Mouse (Mus musculus): ENCODE results near the gene Umad1. TPM values are rescaled to one million over a fixed set of nuclear protein-coding genes. Genes with fewer than 3 reads are reported as not detected.

Umad1 gene
- total RNA-seq, 1 experiment from 2014 or later: 12.1 TPM

DNA sequence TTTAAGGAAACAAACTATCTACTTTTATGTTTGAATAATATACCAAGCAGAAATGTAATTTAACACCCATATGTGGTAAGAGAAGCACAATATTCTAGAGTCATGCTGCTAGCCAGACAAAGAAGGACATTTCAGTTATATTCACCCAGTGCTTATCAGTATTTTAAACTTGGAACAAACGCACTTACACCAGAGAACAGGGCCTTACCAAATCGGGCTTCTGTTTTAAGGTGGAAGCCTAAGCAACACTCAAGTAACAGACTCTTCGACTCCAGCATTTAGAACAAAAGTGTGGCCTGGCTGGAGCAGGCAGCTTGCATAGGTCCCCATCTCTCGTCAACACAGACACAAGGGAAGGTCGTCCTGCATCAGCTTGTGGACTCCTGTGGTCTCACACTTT is 229.2 kb downstream of the Umad1 start:
- ATAC-seq (replicated peaks; ENCODE audit: insufficient number of reproducible peaks, low FRiP score, low TSS enrichment, poor library complexity, severe bottlenecking): no peak

DNA sequence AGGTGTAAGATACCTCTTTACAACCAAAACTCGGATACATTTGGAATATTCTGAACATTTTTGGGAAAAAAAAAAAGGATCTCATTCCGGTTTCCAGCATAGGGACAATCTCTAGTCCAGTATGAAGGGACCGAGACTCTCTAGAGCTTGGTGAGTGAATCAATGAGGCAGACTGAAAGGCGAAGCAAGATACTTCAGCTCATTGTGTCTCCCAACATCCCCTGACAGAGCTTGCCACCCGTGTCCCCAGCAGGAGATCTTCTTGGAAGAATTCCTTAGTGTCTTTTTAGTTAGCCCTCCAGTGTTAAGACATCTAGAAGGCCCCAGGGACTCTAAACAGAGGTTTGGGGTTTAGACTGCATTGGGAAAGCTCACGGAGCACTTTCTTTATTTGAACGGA is 230.2 kb downstream of the Umad1 start:
- ATAC-seq (replicated peaks; ENCODE audit: insufficient number of reproducible peaks, low FRiP score, low TSS enrichment, poor library complexity, severe bottlenecking): no peak

GRCm38 (mm10) chr6:8489938-8490585 is 231.0 kb downstream of the Umad1 start:
- no peak for ATAC-seq (replicated peaks; ENCODE audit: insufficient number of reproducible peaks, low FRiP score, low TSS enrichment, poor library complexity, severe bottlenecking)

DNA sequence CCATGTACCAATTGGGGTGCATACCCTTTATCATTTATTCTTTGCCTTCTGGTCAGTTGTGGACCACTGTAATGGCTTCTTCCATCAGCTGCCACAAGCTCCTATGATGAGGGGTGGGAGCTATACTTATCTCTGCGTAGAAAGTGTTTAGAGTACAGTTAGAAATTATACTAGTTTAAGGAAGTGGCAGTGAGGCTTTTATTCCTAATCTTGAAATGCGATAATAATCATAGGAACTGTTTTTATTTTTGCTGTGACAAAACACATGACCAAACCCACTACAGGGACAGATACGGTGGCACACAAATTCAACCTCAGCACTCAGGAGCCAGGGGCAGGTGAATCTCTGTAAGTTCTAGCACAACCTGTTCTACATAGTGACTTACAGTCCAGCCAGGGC is 233.2 kb downstream of the Umad1 start:
- no peak for ATAC-seq (replicated peaks; ENCODE audit: insufficient number of reproducible peaks, low FRiP score, low TSS enrichment, poor library complexity, severe bottlenecking)

DNA sequence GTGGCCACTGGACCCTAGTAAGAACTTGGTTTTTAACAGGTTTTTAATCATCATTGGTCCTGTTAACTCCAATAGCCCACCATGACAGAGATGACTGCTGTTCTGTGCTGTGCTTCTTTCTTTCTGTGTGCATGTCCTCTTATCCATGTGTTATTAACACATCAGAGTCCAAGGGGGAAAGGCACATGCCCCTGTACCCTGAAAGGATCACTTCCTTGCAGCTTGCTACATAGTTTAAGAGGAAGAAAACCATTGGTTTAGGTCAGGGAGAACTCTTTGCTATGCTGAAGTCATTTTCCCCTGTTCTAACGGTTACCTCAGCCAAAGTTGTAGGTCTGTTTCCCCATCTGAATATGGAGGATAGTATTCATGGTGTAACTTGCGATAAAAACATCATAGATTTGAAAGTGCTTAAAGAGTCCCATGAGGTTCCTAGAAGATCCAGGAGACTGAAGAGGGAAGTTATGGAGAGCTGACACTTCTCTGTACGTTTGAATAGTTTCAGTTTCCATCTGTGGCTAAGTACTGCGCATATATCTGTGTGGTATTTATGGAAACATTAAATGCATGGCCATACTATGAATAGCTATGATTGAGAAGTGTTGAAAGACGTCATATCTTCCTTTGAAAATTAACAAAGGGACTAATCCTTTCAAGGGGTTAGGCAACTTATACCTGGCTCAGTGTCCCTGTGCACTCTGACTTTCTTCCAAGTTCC is 236.2 kb downstream of the Umad1 start:
- ATAC-seq (replicated peaks; ENCODE audit: insufficient number of reproducible peaks, low FRiP score, low TSS enrichment, poor library complexity, severe bottlenecking): peak; percentile 76

DNA sequence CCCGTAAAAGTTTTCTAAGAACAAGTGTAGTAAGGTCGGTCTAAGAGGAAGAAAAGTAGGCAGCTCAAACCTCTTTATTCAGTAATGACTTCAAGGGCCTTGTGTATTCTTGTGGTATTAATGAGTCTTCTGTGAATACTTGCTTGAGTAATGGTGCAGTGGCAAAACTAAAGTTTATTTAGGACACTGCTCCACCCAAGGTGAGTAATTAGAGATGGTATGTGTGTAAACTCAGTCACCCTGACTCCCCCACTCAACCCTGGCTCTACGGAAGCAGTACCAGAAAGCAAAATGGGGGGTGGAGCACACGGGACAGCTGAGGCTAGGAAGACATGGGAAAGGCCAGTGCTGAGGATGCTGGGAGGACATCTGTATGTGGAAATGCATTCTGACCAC is 236.7 kb downstream of the Umad1 start:
- ATAC-seq (replicated peaks; ENCODE audit: insufficient number of reproducible peaks, low FRiP score, low TSS enrichment, poor library complexity, severe bottlenecking): no peak

DNA sequence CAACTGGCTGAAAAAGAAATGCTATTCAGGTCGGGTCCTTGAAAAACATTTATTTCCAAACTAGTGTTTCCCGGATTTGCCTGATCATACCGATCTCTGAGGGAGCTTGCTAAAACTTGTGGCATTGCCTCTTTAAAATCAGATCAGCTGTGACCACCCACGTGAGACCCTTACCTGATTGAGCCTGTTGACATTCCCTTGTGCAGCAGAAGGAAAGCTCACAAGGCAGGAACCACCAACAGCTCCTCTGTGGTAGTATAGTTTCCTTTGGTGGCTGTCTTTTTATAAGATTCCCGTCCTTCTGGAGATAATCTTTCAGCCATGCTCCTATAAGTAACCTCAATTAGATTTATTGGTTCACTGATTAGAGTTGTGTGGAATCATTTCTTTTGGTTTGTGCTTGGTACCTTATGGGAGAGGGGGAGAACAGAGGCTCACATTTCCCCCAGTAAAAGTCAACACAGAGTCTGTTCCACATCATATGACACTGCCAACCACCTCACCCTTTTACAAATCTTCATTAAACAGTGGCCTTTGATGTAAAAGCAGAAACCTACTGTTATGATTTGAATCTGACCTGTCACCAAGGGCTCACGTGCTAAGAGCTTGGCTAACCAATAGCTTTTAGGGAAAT is 238.3 kb downstream of the Umad1 start:
- ATAC-seq (replicated peaks; ENCODE audit: insufficient number of reproducible peaks, low FRiP score, low TSS enrichment, poor library complexity, severe bottlenecking): no peak

- no peak for ATAC-seq (replicated peaks; ENCODE audit: insufficient number of reproducible peaks, low FRiP score, low TSS enrichment, poor library complexity, severe bottlenecking)
Observed at GRCm38 (mm10) chr6:8497868-8498257, 238.8 kb downstream of the Umad1 start.

DNA sequence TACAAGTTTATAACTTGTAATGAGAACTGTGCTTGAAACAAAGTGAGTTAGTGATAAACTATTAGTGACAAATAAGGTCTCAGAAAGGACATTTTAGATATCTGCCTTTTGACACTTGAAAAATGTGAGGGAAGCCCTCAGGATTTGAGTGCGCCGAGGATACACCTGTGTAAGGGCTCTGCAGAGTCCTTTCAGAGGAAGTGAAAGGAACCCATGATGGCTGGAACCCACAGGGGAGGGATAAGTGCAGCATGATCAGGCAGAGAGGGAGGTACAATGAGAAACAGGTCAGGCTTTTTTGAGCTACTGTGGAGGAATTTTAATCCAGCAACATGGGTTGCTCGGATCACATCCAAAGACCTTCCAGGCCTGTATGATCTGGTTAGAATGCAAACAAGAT is 239.9 kb downstream of the Umad1 start:
- ATAC-seq (replicated peaks; ENCODE audit: insufficient number of reproducible peaks, low FRiP score, low TSS enrichment, poor library complexity, severe bottlenecking): no peak

DNA sequence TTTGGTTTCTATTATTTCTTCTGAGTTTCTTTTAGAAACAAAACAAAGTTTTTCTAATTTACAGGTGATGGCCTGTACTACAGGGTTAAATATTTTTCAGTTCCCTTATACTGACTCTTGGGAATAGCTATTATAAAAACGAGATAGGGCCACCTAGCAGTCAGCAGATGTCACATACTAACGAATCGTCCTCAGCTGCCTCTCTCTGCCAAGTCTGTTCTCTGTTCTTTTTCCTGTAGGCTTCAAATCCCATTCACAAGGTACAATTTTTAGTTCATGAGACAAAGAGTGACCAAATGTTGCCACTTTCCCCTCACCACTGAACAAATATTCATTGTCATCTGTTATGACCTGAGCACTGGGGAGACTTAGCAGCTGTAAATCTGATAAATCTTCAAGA is 244.9 kb downstream of the Umad1 start:
- ATAC-seq (replicated peaks; ENCODE audit: insufficient number of reproducible peaks, low FRiP score, low TSS enrichment, poor library complexity, severe bottlenecking): no peak

GRCm38 (mm10) chr6:8504521-8505228 is 245.6 kb downstream of the Umad1 start:
- ATAC-seq (replicated peaks; ENCODE audit: insufficient number of reproducible peaks, low FRiP score, low TSS enrichment, poor library complexity, severe bottlenecking): peak; percentile 32; the same call in 1 of the 2 replicates

DNA sequence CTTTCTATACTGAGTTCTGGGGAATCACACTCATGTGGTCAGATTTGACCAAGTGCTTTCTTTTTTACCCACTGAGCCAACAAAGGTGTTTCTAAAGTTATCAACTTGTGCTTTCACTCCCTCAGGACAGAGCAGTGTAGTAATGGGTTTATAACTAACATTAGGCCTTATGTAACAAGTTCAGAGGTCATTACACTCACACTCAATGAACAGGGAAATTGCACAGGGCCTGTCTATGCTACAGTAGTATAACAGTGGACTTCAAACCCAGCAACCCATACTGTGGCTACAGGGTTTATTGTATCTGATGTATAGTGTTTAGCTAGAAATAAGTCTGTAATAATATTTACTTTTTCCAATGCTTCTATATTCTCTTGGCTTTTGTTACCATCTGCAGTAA is 247.5 kb downstream of the Umad1 start:
- ATAC-seq (replicated peaks; ENCODE audit: insufficient number of reproducible peaks, low FRiP score, low TSS enrichment, poor library complexity, severe bottlenecking): no peak

Other genes with a start within 250 kb of the Umad1 start
- 0.48 TPM in 1 of 3 replicates, not detected in the others for gene Col28a1, start 66.7 kb upstream of the Umad1 start, total RNA-seq (2017)
- 16.5 to 18.9 TPM (median 17.0 TPM) in 3 replicates for gene Mios, start 50.1 kb upstream of the Umad1 start, total RNA-seq (2017)
- gene Rpa3, start 115 bp upstream of the Umad1 start, total RNA-seq (2017): 22.9 to 36.8 TPM (median 35.3 TPM) in 3 replicates
- 11.0 to 30.2 TPM in 2 of 3 replicates, not detected in the other for gene Gm45062, start 162 bp downstream of the Umad1 start, total RNA-seq (2017)

All from monocyte, adult 5-6 weeks (primary cell).